Mouse (Mus musculus) megakaryocyte, embryonic 14.5 days (primary cell): ENCODE results near the gene Rbm18.

Experiments used
- FLI1 ChIP-seq: IDR thresholded peaks from 2 replicates; pipeline ENCODE4 v1.6.1; 2012; ENCODE audit warnings: low read length, inconsistent platforms, mixed read lengths
- GATA1 ChIP-seq: IDR thresholded peaks from 3 replicates; pipeline ENCODE4 v1.6.1; 2012; ENCODE audit warnings: mixed read lengths, low read length, inconsistent platforms, borderline replicate concordance

- TF ChIP-seq GATA1 (no peak), FLI1 (no peak)
These were observed 32.6 kb upstream of the Rbm18 start for GRCm38 (mm10) chr2:36169176-36169575.
